Mouse (Mus musculus) lung, postnatal 25 days (tissue): ENCODE measurements around the gene Prkcq.

Experiments
- DNase-seq: peaks from one replicate; pipeline ENCODE4 v3.0.0; 2022; ENCODE audit warnings: low spot score

The Prkcq gene

GRCm38 (mm10) chr2:11171754-11172501 lies at the start of gene Prkcq:
TSS of gene Prkcq (plus strand) at chr2:11172108.
- no peak for DNase-seq

- DNase-seq = no peak
Measured at GRCm38 (mm10) chr2:11130881-11131280, 41.0 kb upstream of the Prkcq start.

GRCm38 (mm10) chr2:11135718-11136117 lies 36.2 kb upstream of the Prkcq start:
- DNase-seq = no peak

DNA sequence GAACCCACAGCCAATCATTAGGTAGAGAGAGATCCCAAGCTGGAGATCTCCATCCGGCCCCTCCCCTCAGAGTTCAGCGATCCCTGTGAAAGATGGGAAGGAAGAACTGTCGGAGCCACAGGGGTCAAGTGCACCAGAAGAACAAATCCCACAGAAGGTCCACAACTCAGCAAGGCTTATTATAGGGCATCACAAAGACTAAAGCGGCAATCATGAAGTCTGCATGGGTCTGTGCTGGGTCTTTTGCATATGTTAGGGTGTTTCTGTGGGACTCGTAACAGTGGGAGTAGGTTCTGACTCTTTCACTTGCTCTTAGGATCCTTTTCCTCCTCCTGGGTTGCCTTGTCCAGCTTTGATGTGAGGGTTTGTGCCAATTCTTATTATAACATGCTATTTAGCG lies 33.8 kb upstream of the Prkcq start:
- no peak for DNase-seq

GRCm38 (mm10) chr2:11139518-11140152 lies 32.3 kb upstream of the Prkcq start:
- DNase-seq = no peak

GRCm38 (mm10) chr2:11140385-11140784 lies 31.5 kb upstream of the Prkcq start:
- DNase-seq = no peak

GRCm38 (mm10) chr2:11149091-11149490 lies 22.8 kb upstream of the Prkcq start:
- no peak for DNase-seq

DNA sequence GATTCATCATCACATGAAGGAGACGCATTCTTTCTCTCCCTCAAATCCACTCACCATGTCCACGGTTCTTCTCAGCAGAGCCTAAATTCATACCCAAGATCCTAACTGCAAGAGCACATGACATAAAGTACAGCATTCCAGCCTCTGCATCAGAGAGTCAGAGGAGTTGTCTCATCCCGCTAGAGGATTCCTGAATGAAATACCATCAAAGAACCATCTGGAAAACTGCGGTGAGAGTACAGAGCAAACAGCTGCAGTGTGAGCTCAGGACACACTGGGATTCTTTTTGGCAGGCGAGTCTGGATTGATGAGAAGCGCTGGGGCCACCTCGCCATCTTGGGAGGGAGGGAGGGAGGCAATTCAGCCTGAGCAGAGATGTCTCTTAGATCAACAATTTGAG lies 20.9 kb upstream of the Prkcq start:
- DNase-seq = no peak

DNA sequence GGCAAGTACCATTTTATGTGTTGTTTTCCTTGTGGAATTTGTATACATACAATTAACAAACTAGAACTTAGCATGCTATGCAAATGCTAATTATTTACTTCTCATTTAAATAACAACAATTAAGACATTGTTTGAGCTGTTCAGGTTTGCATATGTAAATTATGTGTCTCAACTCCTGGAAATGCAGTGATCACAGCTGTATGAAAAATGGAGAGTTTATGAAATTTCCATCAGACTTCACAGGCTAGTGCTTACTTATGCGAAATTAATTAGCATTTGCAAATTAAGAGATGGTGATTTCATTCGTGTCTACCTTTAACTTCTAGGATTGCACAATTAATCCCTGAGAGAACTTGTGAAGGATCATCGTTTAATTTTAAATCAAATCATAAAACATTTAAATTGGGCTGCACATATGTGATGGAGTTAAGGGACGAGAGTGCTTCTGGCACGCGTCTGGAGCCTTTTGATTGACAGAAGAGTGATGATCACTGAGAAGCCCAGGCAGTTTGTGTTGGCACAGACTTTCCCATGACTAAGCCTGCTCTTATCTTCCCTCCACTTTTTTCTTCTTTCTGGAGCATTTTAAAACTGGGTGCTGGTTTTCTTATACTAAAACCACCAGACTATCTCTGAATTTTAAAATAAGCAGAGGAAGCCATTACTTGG lies 20.1 kb upstream of the Prkcq start:
- DNase-seq = no peak

DNA sequence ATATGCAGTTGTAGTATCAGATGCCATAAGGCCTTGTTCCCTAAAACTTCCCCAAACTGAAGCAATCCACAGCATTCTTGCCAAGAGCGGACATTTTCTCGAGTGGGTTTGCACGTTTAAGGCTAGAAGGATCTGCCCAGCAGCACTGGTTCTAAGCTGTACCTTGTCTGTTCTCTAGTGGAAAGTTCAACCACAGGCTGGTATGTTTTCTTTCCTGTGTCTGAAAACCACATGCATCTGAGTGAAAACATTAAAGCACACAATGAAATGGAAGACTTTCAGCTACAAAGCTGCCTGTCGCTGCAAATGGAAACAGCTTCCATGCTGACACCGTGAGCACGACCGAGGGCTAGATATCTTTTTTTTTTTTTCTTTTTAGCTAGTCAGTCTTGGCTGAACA lies 12.3 kb upstream of the Prkcq start:
- peak; percentile 12 for DNase-seq

- no peak for DNase-seq
Measured at GRCm38 (mm10) chr2:11160696-11161095, 11.2 kb upstream of the Prkcq start.

DNA sequence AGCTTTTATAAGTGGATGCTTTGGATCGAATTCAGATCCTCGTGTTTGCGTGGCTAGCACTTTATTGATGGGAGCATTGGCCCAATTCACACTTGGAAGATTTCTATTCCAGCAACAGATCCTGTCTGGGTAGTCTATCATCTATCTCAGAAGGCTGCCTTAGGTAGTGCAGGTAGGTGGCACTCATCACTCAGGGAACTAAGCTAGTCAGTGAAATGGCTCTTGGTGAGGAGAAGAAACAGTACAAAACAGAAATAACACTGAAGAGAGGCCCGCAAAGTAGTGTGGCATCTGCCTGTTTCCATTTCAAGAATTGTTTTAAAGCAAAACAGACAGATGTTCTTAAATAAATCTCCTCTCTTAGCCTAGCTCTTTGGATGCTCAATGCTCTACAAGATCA lies 10.6 kb upstream of the Prkcq start:
- no peak for DNase-seq

DNA sequence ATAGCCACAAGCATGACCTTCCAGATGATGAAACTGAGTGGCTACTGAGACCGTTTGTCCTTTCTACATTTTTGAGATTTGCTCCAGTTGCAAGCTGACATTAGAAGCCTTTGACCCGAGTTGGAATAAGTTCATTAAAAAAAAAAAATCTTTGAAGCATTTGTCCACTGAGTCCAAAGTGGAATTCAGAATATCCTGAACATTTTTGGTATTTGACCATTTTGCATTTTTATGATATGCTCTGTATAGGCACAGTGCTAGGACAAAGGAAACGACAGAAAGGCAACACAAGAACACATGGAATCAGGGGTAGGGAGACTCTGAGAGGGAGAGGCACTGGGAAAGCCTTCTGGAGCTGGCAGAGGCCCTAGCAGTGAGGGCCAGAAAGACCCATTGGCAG lies 9.2 kb upstream of the Prkcq start:
- DNase-seq = no peak

GRCm38 (mm10) chr2:11164170-11164569 lies 7.7 kb upstream of the Prkcq start:
- DNase-seq = no peak

- DNase-seq = peak; percentile 27
Measured at GRCm38 (mm10) chr2:11169721-11170335, 2.1 kb upstream of the Prkcq start.

- DNase-seq = no peak
Measured at GRCm38 (mm10) chr2:11172831-11173414, 1.0 kb downstream of the Prkcq start.

- DNase-seq = no peak
Measured at GRCm38 (mm10) chr2:11173521-11173920, 1.6 kb downstream of the Prkcq start.

GRCm38 (mm10) chr2:11174101-11174500 lies 2.2 kb downstream of the Prkcq start:
- DNase-seq = no peak

- DNase-seq = no peak
Measured at GRCm38 (mm10) chr2:11177880-11178279, 6.0 kb downstream of the Prkcq start.

GRCm38 (mm10) chr2:11181510-11181909 lies 9.6 kb downstream of the Prkcq start:
- no peak for DNase-seq

DNA sequence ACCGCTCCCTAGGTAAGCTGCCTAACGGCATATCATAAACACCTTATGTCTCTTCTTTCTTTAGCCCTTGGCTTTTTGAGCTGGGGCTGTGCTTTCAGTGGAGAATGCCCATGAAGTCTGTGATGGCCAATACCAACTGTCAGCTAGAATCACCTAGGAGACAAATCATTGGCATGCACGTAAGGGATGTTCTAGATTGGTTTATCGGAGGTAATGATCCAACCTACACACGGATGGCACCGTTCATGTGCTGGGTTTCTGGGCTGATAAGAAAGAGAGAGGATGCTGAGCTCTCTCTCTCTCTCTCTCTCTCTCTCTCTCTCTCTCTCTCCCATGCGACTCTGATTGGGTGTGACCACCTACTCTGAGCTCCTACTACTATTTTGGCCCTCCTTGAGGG lies 10.2 kb downstream of the Prkcq start:
- DNase-seq = no peak

DNA sequence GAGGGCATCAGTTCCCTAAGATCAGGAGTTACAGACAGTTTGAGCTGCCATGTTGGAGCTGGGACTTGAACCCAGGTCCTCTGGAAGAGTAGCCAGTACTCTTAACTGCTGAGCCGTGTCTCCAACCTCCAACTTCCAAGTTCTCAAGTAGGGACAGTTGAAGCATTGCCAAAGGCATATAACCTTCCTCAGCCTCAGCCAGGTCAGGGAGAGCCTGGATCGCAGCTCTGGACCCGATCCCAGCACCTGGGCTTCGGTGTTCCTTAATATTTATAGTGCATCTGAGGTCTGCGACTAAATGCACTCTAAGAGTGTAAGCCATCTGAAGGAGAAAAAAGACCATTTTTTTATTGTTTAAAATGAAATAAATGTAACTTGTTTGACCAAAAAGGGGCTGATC lies 12.1 kb downstream of the Prkcq start:
- DNase-seq = no peak
